Mouse (Mus musculus): Measurements from ENCODE around the gene 4921517D22Rik.

DNA sequence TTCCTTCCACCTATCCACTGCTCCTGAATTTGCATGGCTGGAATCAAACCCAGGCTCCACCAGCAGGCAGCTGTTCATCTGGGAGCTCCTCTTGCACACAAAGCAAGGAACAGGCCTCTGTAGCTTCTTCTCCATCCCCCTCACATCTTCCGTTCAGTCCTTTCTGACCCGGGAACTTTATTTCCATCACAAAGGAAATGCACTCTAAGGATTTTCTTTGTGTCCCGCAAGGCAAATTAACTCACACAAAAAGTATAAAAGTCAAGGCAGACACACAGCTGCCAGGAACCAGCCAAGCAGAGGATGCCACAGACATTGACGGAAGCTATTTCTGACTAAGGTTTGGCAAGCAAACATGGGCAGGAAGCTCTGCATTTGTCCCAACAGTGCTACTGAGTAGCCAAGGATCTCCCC is 36.9 kb downstream of the 4921517D22Rik start:
- no peak for TF ChIP-seq CTCF (IDR thresholded peaks at IDR 0.05; ENCODE audit: low read depth, low read length)
- TF ChIP-seq TAL1 (conservative IDR thresholded peaks at IDR 0.05; ENCODE audit: low read depth, low read length), result no peak
- no peak for TF ChIP-seq GATA2 (IDR thresholded peaks at IDR 0.05; ENCODE audit: borderline replicate concordance, low read depth, low read length)
- no peak for TF ChIP-seq POLR2AphosphoS5 (IDR thresholded peaks at IDR 0.05; ENCODE audit: insufficient replicate concordance, low read depth, low read length)
- no peak for TF ChIP-seq GATA1 (IDR thresholded peaks at IDR 0.05; ENCODE audit: borderline replicate concordance, low read length)

All from G1E (cell line).